Mouse (Mus musculus) hindbrain, embryonic 12.5 days (tissue): Measurements from ENCODE around the gene Ralgds. TPM values are rescaled to one million over a fixed set of nuclear protein-coding genes. Genes with fewer than 3 reads are reported as not detected.

Experiments
- ATAC-seq: fragments of 200-750 bp; cut with Nextera tagmentation; 2 replicates; pipeline ENCODE4 v1.8.0; 2017; ENCODE audit warnings: moderate TSS enrichment; ENCODE audit not compliant: low FRiP score
- H3K27ac ChIP-seq: fragments of 300-500 bp; sonication (generic); 2 replicates; pipeline ENCODE4 v1.5.1; 2016; ENCODE audit warnings: mild to moderate bottlenecking
- H3K27me3 ChIP-seq: fragments of 300-500 bp; sonication (generic); 2 replicates; pipeline ENCODE4 v1.6.1; 2016; ENCODE audit warnings: mild to moderate bottlenecking
- H3K36me3 ChIP-seq: fragments of 300-500 bp; sonication (generic); 2 replicates; pipeline ENCODE4 v1.6.1; 2016; ENCODE audit warnings: mild to moderate bottlenecking
- H3K4me1 ChIP-seq: fragments of 300-500 bp; sonication (generic); 2 replicates; pipeline ENCODE4 v1.6.1; 2016
- H3K4me2 ChIP-seq: fragments of 300-500 bp; sonication (generic); replicated peaks from 2 replicates; pipeline ENCODE4 v1.6.1; 2016; ENCODE audit warnings: mild to moderate bottlenecking
- H3K4me3 ChIP-seq: fragments of 300-500 bp; sonication (generic); 2 replicates; pipeline ENCODE4 v1.5.1; 2016; ENCODE audit warnings: mild to moderate bottlenecking
- H3K9ac ChIP-seq: fragments of 300-500 bp; sonication (generic); 2 replicates; pipeline ENCODE4 v1.6.1; 2016; ENCODE audit warnings: mild to moderate bottlenecking, moderate library complexity
- H3K9me3 ChIP-seq: fragments of 300-500 bp; sonication (generic); replicated peaks from 2 replicates; pipeline ENCODE4 v1.6.1; 2016; ENCODE audit warnings: mild to moderate bottlenecking
- WGBS: fragments of 180-500 bp; shearing (Covaris S2); methylation state at CpG from one replicate; pipeline ENCODE4 v1.1.7; 2016; 5-methylcytosine and 5-hydroxymethylcytosine counted together
- polyA plus RNA-seq: library from polyadenylated mRNA; unstranded; fragments of >200 nt; fragmentation: Nextera tagmentation; extraction: Ambion mirVana; gene quantifications from 2 replicates; pipeline ENCODE4 v1.2.1, GENCODE M21; 2016

Gene Ralgds
- polyA plus RNA-seq, 1 experiment from 2014 or later = 96.7 TPM

DNA sequence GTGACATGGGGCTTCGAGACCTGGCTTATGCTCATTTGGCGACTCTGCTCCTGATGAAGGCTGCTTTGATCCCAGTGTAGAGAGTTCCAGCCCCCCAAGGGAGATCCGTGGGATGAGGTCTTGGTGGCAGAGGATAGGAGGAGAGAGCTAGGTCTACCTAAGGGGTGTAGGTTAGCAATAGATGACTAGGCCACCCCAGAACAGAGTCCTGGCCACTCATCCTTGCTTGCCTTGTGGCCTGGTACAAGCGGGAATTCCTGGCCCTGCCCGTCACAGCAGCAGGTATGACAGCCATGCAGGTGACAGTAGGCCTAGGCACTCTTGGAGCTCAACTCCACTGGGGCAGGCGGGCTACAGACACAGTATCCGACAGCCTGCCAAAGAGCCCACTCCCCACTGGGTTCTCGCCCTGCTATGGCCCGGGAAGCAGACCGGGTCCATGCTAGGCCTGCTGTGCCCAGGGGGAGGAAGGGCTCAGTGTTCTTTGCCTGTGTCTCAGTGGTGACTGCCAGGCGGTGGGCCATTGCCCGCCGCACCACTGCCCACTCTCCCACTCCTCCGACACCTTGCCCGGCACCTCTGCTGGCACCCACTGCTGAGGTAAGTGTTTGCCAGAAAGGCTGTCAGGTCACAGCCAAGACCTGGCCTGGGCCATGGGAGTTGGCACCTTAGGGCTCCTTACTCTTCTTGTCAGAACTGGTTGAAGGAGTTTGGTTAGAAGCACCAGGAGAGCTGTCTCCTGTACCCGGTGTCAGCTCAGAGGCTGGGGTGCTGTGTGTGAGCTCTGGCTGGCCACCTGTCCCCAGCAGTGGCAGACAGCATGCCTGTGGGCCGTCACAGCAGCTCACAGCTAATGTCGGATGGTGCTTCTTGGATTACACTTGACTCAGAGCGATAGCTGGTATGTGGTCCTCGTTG lies 14.8 kb downstream of the Ralgds start:
- H3K4me2 ChIP-seq = no peak overlapping the region
- H3K36me3 ChIP-seq = no peaks in the 10 kb centered on the region
- H3K9ac ChIP-seq = 0 out of 2 replicates have a peak overlapping the region, but pooled peaks have one; percentile 8
- no peak overlapping the region for H3K27ac ChIP-seq
- no peaks in the 10 kb centered on the region for H3K27me3 ChIP-seq
- H3K4me1 ChIP-seq = peaks cover 90% of the 10 kb centered on the region
- H3K9me3 ChIP-seq = no peaks in the 10 kb centered on the region
- ATAC-seq = no peak
- 87% methylated on average over 20 of the region's 20 CpGs for WGBS
- H3K4me3 ChIP-seq = no peak overlapping the region; the same call in 1 of the 2 replicates

DNA sequence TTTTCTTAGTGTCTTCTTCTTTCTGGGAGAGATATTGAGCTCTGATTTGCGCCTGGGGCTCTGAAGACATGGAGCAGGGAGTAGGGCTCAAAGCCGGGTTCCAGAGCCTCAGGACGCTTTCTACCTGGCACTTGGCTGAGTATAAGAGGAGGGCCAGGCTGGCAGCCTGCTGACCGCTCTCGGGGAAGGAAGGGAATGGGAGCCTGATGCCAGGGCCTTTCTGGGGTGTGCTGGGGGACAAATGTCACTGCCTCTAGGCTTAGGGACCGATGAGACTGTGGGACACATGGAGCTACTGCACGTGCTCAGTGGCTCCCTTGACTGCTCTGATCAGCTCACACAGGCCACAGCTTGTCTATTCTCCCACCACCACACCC lies 15.4 kb downstream of the Ralgds start:
- Histone ChIP-seq H3K4me2 (no peak overlapping the region), H3K9me3 (no peaks in the 10 kb centered on the region), H3K9ac (no peak overlapping the region), H3K4me3 (no peak overlapping the region), H3K36me3 (no peaks in the 10 kb centered on the region), H3K27me3 (no peaks in the 10 kb centered on the region), H3K4me1 (peaks cover 94% of the 10 kb centered on the region), H3K27ac (no peak overlapping the region)
- WGBS = 85% methylated on average over 7 of the region's 7 CpGs
- no peak for ATAC-seq

DNA sequence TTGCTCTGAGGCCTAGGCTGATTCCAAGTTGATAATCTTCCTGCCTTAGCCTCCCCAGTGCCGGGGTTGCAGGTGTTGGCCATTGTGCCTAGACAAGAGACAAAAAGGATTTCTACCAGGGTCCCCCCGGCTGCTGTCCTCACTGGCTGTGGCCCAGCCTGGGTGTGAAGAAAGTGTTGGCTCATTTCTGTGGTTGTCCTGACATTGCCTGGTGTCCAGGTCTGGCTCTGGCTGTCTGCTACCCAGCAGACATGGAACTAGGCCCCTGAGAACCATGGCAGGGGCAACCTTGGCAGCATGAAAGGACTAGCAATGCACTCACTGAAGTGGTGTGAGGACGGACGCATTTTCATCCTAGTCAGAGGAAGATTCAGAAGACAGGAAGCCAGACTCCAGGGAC lies 16.9 kb downstream of the Ralgds start:
- no peaks in the 10 kb centered on the region for H3K36me3 ChIP-seq
- no peak overlapping the region for H3K9ac ChIP-seq
- no peak for ATAC-seq
- H3K27me3 ChIP-seq = no peaks in the 10 kb centered on the region
- peaks cover 96% of the 10 kb centered on the region for H3K4me1 ChIP-seq
- 74% methylated on average over 4 of the region's 4 CpGs for WGBS
- no peak overlapping the region for H3K4me3 ChIP-seq
- no peaks in the 10 kb centered on the region for H3K9me3 ChIP-seq
- H3K4me2 ChIP-seq = no peak overlapping the region
- peak overlapping the region; percentile 8 for H3K27ac ChIP-seq

DNA sequence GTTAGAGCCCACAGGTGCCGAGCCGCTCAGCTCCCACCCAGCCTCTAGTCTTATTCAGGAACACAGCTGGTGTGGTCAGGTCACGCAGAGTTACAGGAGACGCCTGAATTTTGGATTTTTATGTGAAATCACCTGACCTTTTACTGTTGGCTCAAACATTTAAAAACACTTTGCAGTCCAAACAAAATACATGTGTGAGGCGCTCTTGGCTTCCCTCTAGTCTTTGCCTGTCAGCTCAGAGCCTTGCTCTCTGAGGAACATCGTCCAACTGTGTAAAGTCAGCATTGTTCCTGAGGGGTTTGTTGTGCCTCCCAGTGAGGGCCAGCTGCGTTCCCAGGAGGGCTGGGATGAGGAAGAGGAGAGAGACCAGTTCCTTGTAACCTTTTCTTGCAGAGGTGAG lies 17.4 kb downstream of the Ralgds start:
- Histone ChIP-seq H3K9ac (no peak overlapping the region), H3K4me1 (peaks cover 96% of the 10 kb centered on the region), H3K36me3 (no peaks in the 10 kb centered on the region), H3K27ac (peak overlapping the region; percentile 8; the same call in 1 of the 2 replicates), H3K27me3 (no peaks in the 10 kb centered on the region), H3K4me2 (no peak overlapping the region), H3K4me3 (no peak overlapping the region), H3K9me3 (no peaks in the 10 kb centered on the region)
- no peak for ATAC-seq
- WGBS = 59% methylated on average over 7 of the region's 7 CpGs

DNA sequence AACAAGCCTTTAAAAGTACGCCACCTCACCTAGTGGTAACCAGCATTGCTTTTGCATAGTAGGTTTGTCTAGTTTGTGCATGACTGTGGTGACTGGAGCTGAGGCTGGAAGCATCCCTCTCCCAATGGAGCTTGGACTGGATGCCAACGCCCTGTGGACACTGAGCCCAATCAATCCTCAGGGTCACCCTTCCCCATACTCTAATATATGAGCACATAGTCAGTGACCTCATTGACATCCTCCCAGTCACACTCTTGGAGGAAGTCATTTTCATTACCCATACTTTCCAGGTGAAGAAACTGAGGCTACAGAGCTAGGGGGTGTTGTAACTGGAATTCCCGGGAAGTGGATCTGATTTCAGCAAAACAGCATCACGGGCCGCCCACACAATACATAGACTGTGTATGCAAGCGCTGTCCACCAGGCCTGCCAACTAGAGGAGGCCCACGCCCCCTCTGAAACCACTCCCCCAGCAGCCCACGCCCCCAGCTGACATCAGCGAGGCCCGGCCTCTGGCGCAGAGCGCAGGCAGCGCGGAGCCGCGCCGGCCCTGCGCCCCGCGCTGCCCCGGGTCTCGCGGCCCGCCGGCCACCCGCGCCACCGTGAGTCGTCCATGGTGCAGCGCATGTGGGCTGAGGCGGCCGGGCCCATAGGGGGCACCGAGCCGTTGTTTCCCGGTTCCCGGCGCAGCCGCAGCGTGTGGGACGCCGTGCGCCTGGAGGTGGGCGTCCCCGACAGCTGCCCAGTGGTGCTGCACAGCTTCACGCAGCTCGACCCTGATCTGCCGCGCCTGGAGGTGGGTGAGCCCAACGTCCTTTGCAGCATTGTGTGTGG lies 20.2 kb downstream of the Ralgds start:
- Histone ChIP-seq H3K27ac (peak overlapping the region; percentile 91), H3K36me3 (no peaks in the 10 kb centered on the region), H3K9me3 (no peaks in the 10 kb centered on the region), H3K4me1 (peaks cover 98% of the 10 kb centered on the region), H3K4me2 (peak overlapping the region; percentile 58), H3K4me3 (peak overlapping the region; percentile 49), H3K27me3 (no peaks in the 10 kb centered on the region), H3K9ac (peak overlapping the region; percentile 63)
- WGBS = 3% methylated on average over 48 of the region's 49 CpGs
- peak; percentile 84 for ATAC-seq

DNA sequence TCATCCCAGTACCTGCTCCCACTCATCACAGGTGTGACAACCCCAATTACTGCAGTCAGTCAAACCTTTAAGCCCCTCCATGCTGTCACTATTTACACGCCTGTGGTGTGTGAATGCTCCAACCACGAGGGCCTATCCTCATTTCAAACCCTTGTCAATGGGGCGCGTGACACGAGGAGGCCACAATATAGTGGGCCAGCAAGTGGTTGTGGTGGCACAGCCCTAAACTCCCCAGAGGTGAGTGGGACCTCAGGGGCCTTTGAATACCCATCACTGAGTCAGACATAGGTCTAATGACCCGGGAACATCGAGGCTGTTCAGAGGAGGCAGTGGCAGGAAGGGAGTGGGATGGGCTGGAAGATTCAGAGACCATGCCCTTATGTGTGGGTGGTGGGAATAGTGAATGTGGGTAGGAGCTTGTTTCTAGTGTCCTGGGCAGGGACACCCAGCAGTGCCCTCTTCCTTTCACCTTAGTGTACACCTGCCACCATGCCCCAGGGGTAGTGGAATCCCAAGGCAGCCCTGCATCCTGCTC lies 21.0 kb downstream of the Ralgds start:
- H3K36me3 ChIP-seq = no peaks in the 10 kb centered on the region
- WGBS = 57% methylated on average over 7 of the region's 7 CpGs
- H3K9ac ChIP-seq = peak overlapping the region; percentile 63
- peaks cover 99% of the 10 kb centered on the region for H3K4me1 ChIP-seq
- ATAC-seq = peak; percentile 23
- H3K9me3 ChIP-seq = no peaks in the 10 kb centered on the region
- H3K27ac ChIP-seq = peak overlapping the region; percentile 91
- peak overlapping the region; percentile 58 for H3K4me2 ChIP-seq
- H3K4me3 ChIP-seq = peak overlapping the region; percentile 49
- no peaks in the 10 kb centered on the region for H3K27me3 ChIP-seq

DNA sequence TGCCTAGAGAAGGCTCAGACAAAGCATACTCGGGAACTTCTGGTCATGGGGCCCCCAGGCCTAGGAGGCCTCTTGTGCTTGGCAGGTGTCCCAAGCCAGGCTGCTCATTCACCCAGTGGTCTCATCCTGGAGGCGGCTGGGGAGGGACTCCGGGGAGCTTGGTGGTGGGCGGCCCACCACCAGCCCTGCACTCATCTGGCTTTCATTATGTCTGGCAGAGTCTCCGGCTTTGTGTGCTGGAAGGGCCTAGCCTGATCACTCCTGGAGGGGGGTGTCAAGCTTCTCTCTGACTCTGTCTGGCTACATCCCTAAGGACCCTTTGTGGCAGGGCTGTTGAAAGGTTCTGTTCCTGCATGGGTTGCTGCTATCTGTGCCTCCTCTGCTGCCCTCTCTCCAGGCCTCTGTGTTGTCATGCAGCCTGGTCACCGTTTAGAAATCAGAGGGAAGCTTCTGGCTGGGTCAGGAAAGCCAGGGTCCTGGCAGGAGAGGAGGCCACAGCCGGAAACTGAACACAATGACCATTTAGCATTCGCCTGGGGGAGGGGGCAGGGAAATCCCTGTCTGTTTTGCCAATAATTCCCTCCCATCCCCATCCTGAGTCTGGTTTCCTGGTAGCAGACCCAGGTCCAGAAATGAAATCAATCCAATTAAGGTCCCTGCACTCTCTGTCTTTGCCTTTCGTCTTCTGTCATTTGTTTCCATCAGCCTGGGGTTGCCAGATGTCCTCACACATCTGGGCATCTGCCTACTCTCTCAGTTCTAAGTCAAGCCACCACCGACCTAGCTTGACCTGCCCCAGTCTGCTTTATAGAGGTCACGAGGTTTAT lies 21.7 kb downstream of the Ralgds start:
- H3K4me2 ChIP-seq = peak overlapping the region; percentile 58
- no peaks in the 10 kb centered on the region for H3K9me3 ChIP-seq
- 22% methylated on average over 11 of the region's 11 CpGs for WGBS
- H3K4me1 ChIP-seq = peaks cover 99% of the 10 kb centered on the region
- no peaks in the 10 kb centered on the region for H3K36me3 ChIP-seq
- peak; percentile 48 for ATAC-seq
- H3K27ac ChIP-seq = peak overlapping the region; percentile 91
- peak overlapping the region; percentile 49 for H3K4me3 ChIP-seq
- H3K27me3 ChIP-seq = no peaks in the 10 kb centered on the region
- H3K9ac ChIP-seq = peak overlapping the region; percentile 63

DNA sequence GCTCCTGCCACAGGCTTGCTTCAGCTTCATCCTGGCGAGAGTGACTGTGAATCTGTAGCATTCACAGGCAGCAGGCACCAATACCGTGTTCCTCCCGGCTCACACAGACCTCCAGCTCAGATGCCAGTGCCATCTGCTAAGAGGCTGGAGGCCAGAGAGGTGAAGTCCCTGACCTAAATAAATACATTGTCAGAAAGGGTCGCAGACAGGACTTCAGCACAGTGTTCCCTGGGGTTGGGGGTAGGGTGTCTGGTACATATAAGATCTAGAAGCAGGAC lies 22.3 kb downstream of the Ralgds start:
- peak overlapping the region; percentile 63 for H3K9ac ChIP-seq
- 29% methylated on average over 4 of the region's 4 CpGs for WGBS
- no peaks in the 10 kb centered on the region for H3K27me3 ChIP-seq
- no peaks in the 10 kb centered on the region for H3K36me3 ChIP-seq
- peak overlapping the region; percentile 49; the same call in 1 of the 2 replicates for H3K4me3 ChIP-seq
- peak overlapping the region; percentile 91 for H3K27ac ChIP-seq
- no peaks in the 10 kb centered on the region for H3K9me3 ChIP-seq
- ATAC-seq = no peak
- peak overlapping the region; percentile 58 for H3K4me2 ChIP-seq
- peaks cover 99% of the 10 kb centered on the region for H3K4me1 ChIP-seq

DNA sequence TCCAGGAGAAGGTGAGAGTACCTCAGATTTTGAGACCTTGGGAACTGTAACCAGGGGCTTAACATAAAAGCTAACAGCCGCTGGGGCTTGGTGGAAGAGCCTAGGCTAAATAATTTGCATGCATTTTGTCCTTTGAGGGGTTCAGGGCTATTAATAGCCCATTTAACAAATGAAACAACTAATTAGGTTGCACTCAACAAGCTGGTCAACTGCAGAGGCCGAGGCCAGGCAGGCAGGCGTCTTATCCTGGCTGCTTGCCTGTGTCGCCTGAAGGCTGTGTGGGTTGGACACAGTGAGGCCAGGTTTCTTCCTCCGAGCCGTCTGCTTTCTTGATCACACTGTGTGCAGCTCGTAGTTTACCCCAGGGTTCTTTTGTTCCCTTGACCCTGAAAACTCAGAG lies 22.7 kb downstream of the Ralgds start:
- Histone ChIP-seq H3K27me3 (no peaks in the 10 kb centered on the region), H3K4me1 (peaks cover 99% of the 10 kb centered on the region), H3K4me2 (peak overlapping the region; percentile 58), H3K9me3 (no peaks in the 10 kb centered on the region), H3K36me3 (0 out of 2 replicates have a peak, but pooled peaks cover under 1% of the 10 kb centered on the region), H3K27ac (peak overlapping the region; percentile 91), H3K9ac (peak overlapping the region; percentile 63; the same call in 1 of the 2 replicates), H3K4me3 (peak overlapping the region; percentile 49; the same call in 1 of the 2 replicates)
- no peak for ATAC-seq
- whole genome bisulfite sequencing = 29% methylated on average over 7 of the region's 7 CpGs

DNA sequence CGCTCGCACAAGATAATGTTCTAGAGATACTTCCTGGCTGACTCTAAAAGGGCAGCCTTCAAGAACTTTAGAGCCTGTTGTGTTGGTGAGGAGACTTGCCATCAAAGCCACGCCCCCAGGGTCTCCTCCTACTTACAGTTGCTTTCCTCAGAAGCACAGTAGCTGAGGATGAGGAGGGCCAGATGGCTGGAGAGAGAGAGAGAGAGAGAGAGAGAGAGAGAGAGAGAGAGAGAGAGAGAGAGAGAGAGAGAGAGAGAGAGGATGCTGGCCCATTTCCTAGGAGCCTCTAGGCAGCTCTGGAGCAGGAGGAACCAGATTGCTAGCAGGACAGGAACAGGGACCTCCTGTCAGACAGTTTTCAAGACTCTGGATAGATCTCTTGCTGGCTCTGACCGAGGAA lies 23.2 kb downstream of the Ralgds start:
- H3K4me1 ChIP-seq = peaks cover 97% of the 10 kb centered on the region
- H3K36me3 ChIP-seq = 0 out of 2 replicates have a peak, but pooled peaks cover 4% of the 10 kb centered on the region
- 60% methylated on average over 4 of the region's 4 CpGs for WGBS
- 0 out of 2 replicates have a peak overlapping the region, but pooled peaks have one; percentile 25 for H3K9ac ChIP-seq
- no peak for ATAC-seq
- no peak overlapping the region for H3K4me3 ChIP-seq
- no peak overlapping the region for H3K4me2 ChIP-seq
- H3K27me3 ChIP-seq = no peaks in the 10 kb centered on the region
- peak overlapping the region; percentile 91 for H3K27ac ChIP-seq
- no peaks in the 10 kb centered on the region for H3K9me3 ChIP-seq

DNA sequence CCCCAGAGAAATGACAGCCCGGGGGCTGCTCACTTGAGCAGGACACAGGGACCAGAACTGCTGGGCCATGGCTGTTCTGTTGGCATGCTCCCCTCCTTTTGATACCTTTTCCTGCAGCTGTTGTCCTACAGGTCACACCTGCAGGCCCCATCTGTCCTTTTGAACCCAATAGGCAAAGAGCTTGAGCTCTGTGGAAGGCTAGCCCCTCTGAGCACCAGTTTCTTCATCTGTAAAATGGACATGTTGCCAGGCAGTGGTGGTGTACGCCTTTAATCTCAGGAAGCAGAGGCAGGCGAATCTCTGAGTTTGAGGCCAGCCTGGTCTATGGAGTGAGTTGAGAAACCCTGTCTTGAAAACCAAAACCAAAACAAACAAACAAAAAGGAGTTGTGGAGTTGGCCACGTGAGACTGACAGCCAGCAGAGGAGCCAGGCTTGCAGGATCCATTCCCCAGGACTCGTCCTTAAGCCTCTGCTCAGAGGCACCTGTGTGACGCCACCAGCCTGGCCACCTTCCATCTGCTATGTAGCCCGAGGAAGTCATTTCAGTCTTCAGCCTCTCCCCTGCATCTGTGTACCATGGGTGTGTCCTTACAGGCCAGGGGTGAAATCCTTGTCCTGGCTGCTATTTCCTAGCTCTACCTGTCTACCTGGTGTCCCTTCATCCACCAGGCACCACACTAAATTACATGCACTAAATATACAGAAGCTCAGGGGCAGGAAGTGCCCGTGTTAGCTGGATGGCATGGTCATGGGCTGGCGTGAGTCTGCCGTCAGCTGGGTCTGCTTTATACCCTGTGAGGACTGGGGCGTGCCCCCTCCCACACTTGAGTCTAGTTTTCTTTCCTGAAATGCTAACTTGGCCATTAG lies 24.1 kb downstream of the Ralgds start:
- H3K36me3 ChIP-seq = peaks cover 12% of the 10 kb centered on the region
- no peaks in the 10 kb centered on the region for H3K9me3 ChIP-seq
- no peak overlapping the region for H3K4me3 ChIP-seq
- H3K27me3 ChIP-seq = no peaks in the 10 kb centered on the region
- ATAC-seq = no peak
- H3K4me1 ChIP-seq = peaks cover 89% of the 10 kb centered on the region
- H3K4me2 ChIP-seq = no peak overlapping the region
- WGBS = 72% methylated on average over 11 of the region's 11 CpGs
- H3K9ac ChIP-seq = no peak overlapping the region
- H3K27ac ChIP-seq = 0 out of 2 replicates have a peak overlapping the region, but pooled peaks have one; percentile 85
